Mouse (Mus musculus) cerebellum, adult 2 months (tissue): Measurements from ENCODE around the gene Ppp6r2.

Source experiments
- CTCF ChIP-seq: fragments of 200-500 bp; IDR thresholded peaks from 2 replicates; pipeline ENCODE4 v1.5.1; 2011; ENCODE audit warnings: low read depth, mild to moderate bottlenecking, control low read depth, low read length, moderate library complexity, borderline replicate concordance; ENCODE audit not compliant: insufficient read depth
- POLR2A ChIP-seq: fragments of 200-500 bp; IDR thresholded peaks from 2 replicates; pipeline ENCODE4 v1.6.1; 2011; ENCODE audit warnings: low read length, control low read depth, borderline replicate concordance; ENCODE audit not compliant: insufficient read depth

DNA sequence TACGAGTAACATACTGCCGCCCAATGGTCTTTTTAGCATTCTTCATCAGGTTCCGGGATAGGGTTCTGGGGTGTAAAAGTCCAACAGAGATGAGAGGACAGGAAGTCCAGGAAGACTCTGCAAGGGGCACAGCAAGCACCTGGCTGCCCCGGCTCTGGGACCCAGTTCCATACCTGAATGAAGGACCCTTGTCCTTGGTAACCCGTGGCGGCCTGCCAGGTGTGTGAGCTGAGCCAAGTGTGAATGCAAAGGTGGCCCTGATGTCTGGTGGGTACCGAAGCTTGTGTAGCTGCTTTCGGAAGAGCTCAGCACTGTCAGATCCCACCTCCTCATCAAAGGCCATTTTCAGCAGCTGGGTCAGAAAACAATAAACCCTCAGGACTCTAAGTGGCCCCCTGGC lies 89.2 kb downstream of the Ppp6r2 start:
- no peak for TF ChIP-seq POLR2A
- no peak for TF ChIP-seq CTCF
